Mouse (Mus musculus): ENCODE results near the gene Ssr1. TPM values are rescaled to one million over a fixed set of nuclear protein-coding genes. Genes with fewer than 3 reads are reported as not detected.

The Ssr1 gene
- polyA plus RNA-seq, 1 experiment from 2014 or later: 55.1 TPM

GRCm38 (mm10) chr13:37967052-37967437 is 27.0 kb downstream of the Ssr1 start:
- DNase-seq: no peak
- no peak overlapping the region for H3K4me2 ChIP-seq (ENCODE audit: low read depth, low read length)
- H3K36me3 ChIP-seq (replicated peaks; ENCODE audit: insufficient read depth, low read length): no peaks in the 10 kb centered on the region; the same call in 1 of the 2 replicates
- H3K9me3 ChIP-seq (ENCODE audit: low read length): no peaks in the 10 kb centered on the region
- ATAC-seq: no peak
- peaks cover 35% of the 10 kb centered on the region for H3K4me1 ChIP-seq (ENCODE audit: insufficient read depth)
- TF ChIP-seq EP300 (IDR thresholded peaks at IDR 0.05; ENCODE audit: low read depth) (0 out of 2 replicates have a peak, but pooled peaks have one; percentile 25), CTCF (IDR thresholded peaks at IDR 0.05; ENCODE audit: low read depth) (no peak)
- H3K27me3 ChIP-seq (ENCODE audit: insufficient read depth, low read length): no peaks in the 10 kb centered on the region
- no peak overlapping the region for H3K4me3 ChIP-seq (ENCODE audit: low read depth, low read length)
- no peak overlapping the region for H3K27ac ChIP-seq (ENCODE audit: low read depth)
- WGBS (ENCODE audit: insufficient replicate concordance): 70% methylated on average over 12 of the region's 12 CpGs
- no peak overlapping the region for H3K9ac ChIP-seq (replicated peaks)

DNA sequence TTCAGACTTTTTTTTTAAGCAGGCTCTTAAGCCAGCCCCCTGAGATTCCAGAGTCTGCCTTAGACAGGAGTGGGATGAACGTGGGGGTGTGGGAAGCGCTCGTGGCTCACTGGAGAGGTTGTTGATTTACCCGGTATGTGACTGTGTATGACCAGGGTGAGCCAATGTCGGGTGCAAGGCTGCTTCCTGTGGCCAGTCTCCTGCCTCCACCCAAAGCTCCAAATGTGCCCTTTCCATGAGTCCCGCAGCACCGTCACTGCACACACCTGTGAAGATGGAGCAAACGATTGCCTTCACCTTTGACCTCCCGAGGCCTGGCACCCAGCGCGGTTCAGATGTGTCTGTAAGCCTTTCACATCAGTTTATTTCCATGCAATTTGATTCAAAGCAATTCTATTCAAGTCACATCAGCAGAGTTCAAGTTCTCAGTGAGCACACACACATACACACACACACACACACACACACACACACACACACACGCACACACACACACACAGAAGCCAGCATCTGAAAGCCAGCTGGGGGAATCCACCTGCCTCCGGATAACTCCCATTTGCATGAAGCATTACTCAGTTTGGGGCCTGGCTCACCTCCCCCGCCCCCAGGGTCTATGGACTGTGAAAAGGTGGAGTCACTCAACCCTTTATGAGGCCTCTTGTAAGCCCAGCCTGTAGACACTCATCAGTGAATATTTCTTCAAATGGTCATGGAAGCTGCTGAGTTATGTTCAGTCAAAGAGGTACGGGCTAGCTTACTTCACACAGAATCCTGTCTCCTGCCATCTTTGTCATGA is 27.6 kb downstream of the Ssr1 start:
- ATAC-seq: no peak
- no peak overlapping the region for H3K4me3 ChIP-seq (ENCODE audit: low read depth, low read length)
- H3K9ac ChIP-seq (replicated peaks): 0 out of 2 replicates have a peak overlapping the region, but pooled peaks have one; percentile 16
- WGBS (ENCODE audit: insufficient replicate concordance): 65% methylated on average over 15 of the region's 15 CpGs
- H3K36me3 ChIP-seq (replicated peaks; ENCODE audit: insufficient read depth, low read length): no peaks in the 10 kb centered on the region; the same call in 1 of the 2 replicates
- no peaks in the 10 kb centered on the region for H3K9me3 ChIP-seq (ENCODE audit: low read length)
- no peaks in the 10 kb centered on the region for H3K27me3 ChIP-seq (ENCODE audit: insufficient read depth, low read length)
- H3K4me1 ChIP-seq (ENCODE audit: insufficient read depth): peaks cover 37% of the 10 kb centered on the region
- TF ChIP-seq CTCF (IDR thresholded peaks at IDR 0.05; ENCODE audit: low read depth): no peak
- TF ChIP-seq EP300 (IDR thresholded peaks at IDR 0.05; ENCODE audit: low read depth): no peak
- H3K27ac ChIP-seq (ENCODE audit: low read depth): no peak overlapping the region
- peak; percentile 49 for DNase-seq
- H3K4me2 ChIP-seq (ENCODE audit: low read depth, low read length): no peak overlapping the region

- Histone ChIP-seq H3K4me1 (ENCODE audit: insufficient read depth) (peaks cover 37% of the 10 kb centered on the region), H3K9ac (replicated peaks) (no peak overlapping the region), H3K4me3 (ENCODE audit: low read depth, low read length) (no peak overlapping the region), H3K9me3 (ENCODE audit: low read length) (no peaks in the 10 kb centered on the region), H3K27ac (ENCODE audit: low read depth) (peak overlapping the region; percentile 64; the same call in 1 of the 2 replicates), H3K4me2 (ENCODE audit: low read depth, low read length) (peak overlapping the region; percentile 70), H3K27me3 (ENCODE audit: insufficient read depth, low read length) (no peaks in the 10 kb centered on the region), H3K36me3 (replicated peaks; ENCODE audit: insufficient read depth, low read length) (no peaks in the 10 kb centered on the region)
- peak; percentile 88 for ATAC-seq
- TF ChIP-seq EP300 (IDR thresholded peaks at IDR 0.05; ENCODE audit: low read depth) (no peak), CTCF (IDR thresholded peaks at IDR 0.05; ENCODE audit: low read depth) (peak; percentile 79)
- 31% methylated on average over 17 of the region's 17 CpGs for WGBS (ENCODE audit: insufficient replicate concordance)
- DNase-seq: peak; percentile 82
These were observed 28.7 kb downstream of the Ssr1 start for GRCm38 (mm10) chr13:37965126-37965914.

DNA sequence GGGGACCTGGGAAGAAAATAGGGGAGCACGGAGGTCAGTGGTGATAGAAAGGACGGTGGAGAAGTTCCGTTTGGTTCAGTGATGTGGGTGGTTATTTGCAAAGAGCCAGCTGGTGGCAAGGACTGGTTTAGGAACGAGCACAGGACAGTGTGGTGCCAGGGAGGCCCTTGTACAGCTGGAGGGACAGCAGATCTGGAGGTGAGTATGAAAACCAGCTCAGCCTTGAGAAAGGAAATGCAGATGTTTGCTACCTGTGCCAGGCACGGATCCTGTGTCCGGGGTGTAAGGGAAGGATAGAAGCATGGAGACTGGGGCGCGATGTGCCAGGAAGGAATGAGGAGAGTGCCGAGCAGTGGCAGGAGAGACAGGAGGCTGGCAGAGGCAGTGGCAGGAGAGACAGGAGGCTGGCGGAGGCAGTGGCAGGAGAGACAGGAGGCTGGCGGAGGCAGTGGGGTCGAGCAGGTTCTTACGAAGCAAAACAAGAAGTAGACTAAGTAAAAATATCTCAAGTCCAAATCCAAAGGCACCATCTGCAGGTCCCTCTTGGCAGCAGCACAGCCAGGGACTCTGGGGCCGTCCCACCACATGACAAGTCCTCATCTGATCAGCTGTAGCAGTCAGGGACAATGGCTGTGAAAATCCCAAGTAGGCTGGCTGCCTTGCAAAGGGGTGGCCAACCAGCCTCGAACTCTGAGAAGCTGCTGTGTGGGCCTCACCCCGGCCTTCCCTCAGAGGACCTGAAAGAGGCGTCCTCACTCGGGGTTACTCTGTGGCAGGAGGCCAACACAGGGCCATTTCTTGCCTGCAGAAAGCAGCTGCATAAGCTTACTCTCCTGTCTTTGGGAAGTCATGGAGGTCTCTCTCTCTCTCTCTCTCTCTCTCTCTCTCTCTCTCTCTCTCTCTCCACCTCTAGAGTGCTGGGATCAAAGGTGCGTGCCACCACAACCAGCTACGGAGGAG is 29.6 kb downstream of the Ssr1 start:
- 44% methylated on average over 20 of the region's 20 CpGs for WGBS (ENCODE audit: insufficient replicate concordance)
- TF ChIP-seq EP300 (IDR thresholded peaks at IDR 0.05; ENCODE audit: low read depth): no peak
- TF ChIP-seq CTCF (IDR thresholded peaks at IDR 0.05; ENCODE audit: low read depth): no peak

DNA sequence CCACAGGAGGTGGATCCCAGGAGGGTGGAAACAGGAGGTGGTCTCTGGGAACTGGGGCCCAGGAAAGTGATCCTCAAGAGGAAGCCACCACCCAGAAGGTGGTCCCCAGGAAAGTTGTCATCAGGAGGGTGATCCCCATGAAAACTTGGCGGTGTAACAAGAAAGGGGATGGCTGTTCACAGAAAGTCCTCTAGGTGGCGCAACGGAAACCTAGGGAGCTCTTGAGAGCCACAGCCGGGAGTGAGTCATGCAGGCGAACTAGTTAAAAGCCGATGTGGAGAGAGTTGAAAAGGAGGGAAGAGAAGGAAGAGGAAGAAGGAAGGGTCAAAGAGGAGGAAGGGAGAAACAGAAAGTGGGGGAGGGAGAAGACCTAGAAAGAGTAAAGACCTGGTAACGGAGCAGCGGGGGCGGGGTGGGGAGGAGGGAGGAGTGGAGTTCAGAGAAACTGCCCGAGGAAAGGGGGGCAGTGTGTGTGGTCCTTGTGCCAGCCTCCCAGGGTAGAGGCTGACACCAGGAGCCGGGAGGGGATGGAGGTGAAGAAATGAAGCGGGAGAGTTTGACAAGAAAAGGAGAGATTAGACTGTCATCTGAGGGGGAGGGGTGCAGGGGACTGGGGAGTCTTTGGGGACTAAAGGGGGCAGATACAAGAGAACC is 30.5 kb downstream of the Ssr1 start:
- Histone ChIP-seq H3K4me3 (ENCODE audit: low read depth, low read length) (peak overlapping the region; percentile 56), H3K36me3 (replicated peaks; ENCODE audit: insufficient read depth, low read length) (no peaks in the 10 kb centered on the region), H3K27ac (ENCODE audit: low read depth) (peak overlapping the region; percentile 18; the same call in 1 of the 2 replicates), H3K9me3 (ENCODE audit: low read length) (no peaks in the 10 kb centered on the region), H3K27me3 (ENCODE audit: insufficient read depth, low read length) (no peaks in the 10 kb centered on the region), H3K4me2 (ENCODE audit: low read depth, low read length) (peak overlapping the region; percentile 70), H3K4me1 (ENCODE audit: insufficient read depth) (peaks cover 43% of the 10 kb centered on the region), H3K9ac (replicated peaks) (peak overlapping the region; percentile 49)
- WGBS (ENCODE audit: insufficient replicate concordance): 2% methylated on average over 12 of the region's 12 CpGs
- DNase-seq (peak; percentile 85), ATAC-seq (peak; percentile 33)
- peak; percentile 94 for TF ChIP-seq CTCF (IDR thresholded peaks at IDR 0.05; ENCODE audit: low read depth)
- no peak for TF ChIP-seq EP300 (IDR thresholded peaks at IDR 0.05; ENCODE audit: low read depth)

More for the DNA sequence above, 29.6 kb downstream of the Ssr1 start:
- 0 out of 2 replicates have a peak overlapping the region, but pooled peaks have one; percentile 49 for H3K9ac ChIP-seq (replicated peaks)
- H3K36me3 ChIP-seq (replicated peaks; ENCODE audit: insufficient read depth, low read length): no peaks in the 10 kb centered on the region
- ATAC-seq: peak; percentile 16
- H3K9me3 ChIP-seq (ENCODE audit: low read length): no peaks in the 10 kb centered on the region
- peak; percentile 38 for DNase-seq
- H3K27me3 ChIP-seq (ENCODE audit: insufficient read depth, low read length): no peaks in the 10 kb centered on the region
- H3K4me1 ChIP-seq (ENCODE audit: insufficient read depth): peaks cover 37% of the 10 kb centered on the region
- peak overlapping the region; percentile 45 for H3K27ac ChIP-seq (ENCODE audit: low read depth)
- peak overlapping the region; percentile 70 for H3K4me2 ChIP-seq (ENCODE audit: low read depth, low read length)
- H3K4me3 ChIP-seq (ENCODE audit: low read depth, low read length): peak overlapping the region; percentile 56; the same call in 1 of the 2 replicates
